Mouse (Mus musculus) intestine, postnatal 0 days (tissue): ENCODE measurements around the gene Aass. TPM values are rescaled to one million over a fixed set of nuclear protein-coding genes. Genes with fewer than 3 reads are reported as not detected.
A peak's percentile ranks its signal among the peaks of the same experiment; 100 is the strongest.

Experiments
- ATAC-seq: fragments of 200-750 bp; cut with Nextera tagmentation; 2 replicates; pipeline ENCODE4 v1.8.0; 2017; ENCODE audit warnings: mild to moderate bottlenecking, moderate TSS enrichment, moderate library complexity
- H3K27ac ChIP-seq: fragments of 300-500 bp; sonication (generic); 2 replicates; pipeline ENCODE4 v1.5.1; 2014; ENCODE audit warnings: mild to moderate bottlenecking, low read depth, low read length, moderate library complexity
- H3K27me3 ChIP-seq: fragments of 300-500 bp; sonication (generic); replicated peaks from 2 replicates; pipeline ENCODE4 v1.6.1; 2014; ENCODE audit warnings: low read length, mixed read lengths; ENCODE audit not compliant: control insufficient read depth, insufficient read depth
- H3K36me3 ChIP-seq: fragments of 300-500 bp; sonication (generic); 2 replicates; pipeline ENCODE4 v1.6.1; 2014; ENCODE audit warnings: mild to moderate bottlenecking, moderate library complexity; ENCODE audit not compliant: control insufficient read depth, insufficient read depth
- H3K4me1 ChIP-seq: fragments of 300-500 bp; sonication (generic); replicated peaks from 2 replicates; pipeline ENCODE4 v1.6.1; 2014; ENCODE audit warnings: antibody characterized with exemption, low read length, mixed read lengths; ENCODE audit not compliant: control insufficient read depth, insufficient read depth
- H3K4me2 ChIP-seq: fragments of 300-500 bp; sonication (generic); replicated peaks from 2 replicates; pipeline ENCODE4 v1.6.1; 2014; ENCODE audit warnings: low read depth, mild to moderate bottlenecking, moderate library complexity
- H3K4me3 ChIP-seq: fragments of 300-500 bp; sonication (generic); 2 replicates; pipeline ENCODE4 v1.5.1; 2014; ENCODE audit warnings: low read depth, low read length
- H3K9ac ChIP-seq: fragments of 300-500 bp; sonication (generic); 2 replicates; pipeline ENCODE4 v1.6.1; 2014; ENCODE audit warnings: mild to moderate bottlenecking, low read depth, low read length
- H3K9me3 ChIP-seq: fragments of 300-500 bp; sonication (generic); 2 replicates; pipeline ENCODE4 v1.6.1; 2016; ENCODE audit warnings: mixed run types; ENCODE audit not compliant: control insufficient read depth
- CTCF ChIP-seq: sonication (generic); IDR thresholded peaks from 2 replicates; pipeline ENCODE4 v1.5.1; 2016; ENCODE audit warnings: low read depth, mild to moderate bottlenecking, control low read depth, antibody characterized with exemption, moderate library complexity
- WGBS: fragments of 180-500 bp; shearing (Covaris S2); extraction: QIAGEN DNeasy Blood & Tissue Kit; methylation state at CpG from one replicate; pipeline ENCODE4 v1.1.7; 2014; 5-methylcytosine and 5-hydroxymethylcytosine counted together
- polyA plus RNA-seq: library from polyadenylated mRNA; unstranded; fragments of >200 nt; fragmentation: Nextera tagmentation; extraction: Ambion mirVana; gene quantifications from 2 replicates; pipeline ENCODE4 v1.2.1, GENCODE M21; 2015

Gene Aass
- polyA plus RNA-seq, 1 experiment from 2014 or later: 0.35 TPM

GRCm38 (mm10) chr6:23131015-23131414, 1.8 kb downstream of the Aass start:
- Histone ChIP-seq H3K4me2 (no peak overlapping the region), H3K9me3 (no peaks in the 10 kb centered on the region), H3K36me3 (no peaks in the 10 kb centered on the region), H3K4me3 (no peak overlapping the region), H3K27ac (no peak overlapping the region), H3K9ac (no peak overlapping the region), H3K27me3 (no peaks in the 10 kb centered on the region), H3K4me1 (no peaks in the 10 kb centered on the region)
- 45% methylated on average over 4 of the region's 4 CpGs for WGBS
- no peak for ATAC-seq
- TF ChIP-seq CTCF: no peak

GRCm38 (mm10) chr6:23129201-23129600, 3.6 kb downstream of the Aass start:
- Histone ChIP-seq H3K4me2 (no peak overlapping the region), H3K27me3 (no peaks in the 10 kb centered on the region), H3K9me3 (no peaks in the 10 kb centered on the region), H3K27ac (no peak overlapping the region), H3K9ac (no peak overlapping the region), H3K4me3 (no peak overlapping the region), H3K36me3 (no peaks in the 10 kb centered on the region), H3K4me1 (no peaks in the 10 kb centered on the region)
- no peak for TF ChIP-seq CTCF
- no peak for ATAC-seq
- 70% methylated on average over 4 of the region's 4 CpGs for WGBS

GRCm38 (mm10) chr6:23126706-23127105, 6.1 kb downstream of the Aass start:
- Histone ChIP-seq H3K9ac (no peak overlapping the region), H3K4me3 (no peak overlapping the region), H3K4me2 (no peak overlapping the region), H3K9me3 (no peaks in the 10 kb centered on the region), H3K4me1 (no peaks in the 10 kb centered on the region), H3K27me3 (no peaks in the 10 kb centered on the region), H3K36me3 (no peaks in the 10 kb centered on the region), H3K27ac (no peak overlapping the region)
- no peak for TF ChIP-seq CTCF
- no peak for ATAC-seq
- WGBS: 75% methylated on average over 7 of the region's 7 CpGs

- WGBS: 61% methylated on average over 5 of the region's 5 CpGs
- H3K27ac ChIP-seq: no peak overlapping the region
- no peak overlapping the region for H3K4me3 ChIP-seq
- no peaks in the 10 kb centered on the region for H3K9me3 ChIP-seq
- no peak overlapping the region for H3K4me2 ChIP-seq
- H3K9ac ChIP-seq: no peak overlapping the region
- H3K36me3 ChIP-seq: no peaks in the 10 kb centered on the region
- ATAC-seq: no peak
- H3K4me1 ChIP-seq: no peaks in the 10 kb centered on the region
- H3K27me3 ChIP-seq: no peaks in the 10 kb centered on the region
- no peak for TF ChIP-seq CTCF
Observed at GRCm38 (mm10) chr6:23125831-23126230, 7.0 kb downstream of the Aass start.

GRCm38 (mm10) chr6:23124823-23125222, 8.0 kb downstream of the Aass start:
- no peak overlapping the region for H3K4me2 ChIP-seq
- no peaks in the 10 kb centered on the region for H3K4me1 ChIP-seq
- no peaks in the 10 kb centered on the region for H3K9me3 ChIP-seq
- H3K27ac ChIP-seq: no peak overlapping the region
- WGBS: 78% methylated on average over 2 of the region's 2 CpGs
- H3K36me3 ChIP-seq: no peaks in the 10 kb centered on the region
- H3K9ac ChIP-seq: no peak overlapping the region
- no peaks in the 10 kb centered on the region for H3K27me3 ChIP-seq
- TF ChIP-seq CTCF: no peak
- no peak for ATAC-seq
- H3K4me3 ChIP-seq: no peak overlapping the region

GRCm38 (mm10) chr6:23122934-23123333, 9.9 kb downstream of the Aass start:
- peak; percentile 67 for TF ChIP-seq CTCF
- Histone ChIP-seq H3K4me2 (no peak overlapping the region), H3K27ac (no peak overlapping the region), H3K36me3 (no peaks in the 10 kb centered on the region), H3K4me1 (no peaks in the 10 kb centered on the region), H3K4me3 (no peak overlapping the region), H3K9me3 (no peaks in the 10 kb centered on the region), H3K27me3 (no peaks in the 10 kb centered on the region), H3K9ac (no peak overlapping the region)
- no peak for ATAC-seq
- WGBS: 29% methylated on average over 3 of the region's 3 CpGs

- Histone ChIP-seq H3K36me3 (no peaks in the 10 kb centered on the region), H3K27ac (no peak overlapping the region), H3K27me3 (no peaks in the 10 kb centered on the region), H3K4me3 (no peak overlapping the region), H3K9me3 (no peaks in the 10 kb centered on the region), H3K9ac (no peak overlapping the region), H3K4me2 (no peak overlapping the region), H3K4me1 (no peaks in the 10 kb centered on the region)
- no peak for TF ChIP-seq CTCF
- no peak for ATAC-seq
- 51% methylated on average over 6 of the region's 6 CpGs for WGBS
Observed at GRCm38 (mm10) chr6:23114781-23115180, 18.0 kb downstream of the Aass start.
